Mouse (Mus musculus): ENCODE data around the gene Prpf18.
"Not testable (repeated sequence)": the region's sequence is repeated elsewhere in the genome, so short reads cannot be mapped to it uniquely, and the experiment has no call there.

Gene Prpf18

GRCm38 (mm10) chr2:4651500-4652285, at the start of gene Prpf18:
TSS of gene Prpf18 (minus strand) at chr2:4652113.
- peak; percentile 90 for DNase-seq

- no peak for DNase-seq
Measured at GRCm38 (mm10) chr2:4679886-4680285, 28.0 kb upstream of the Prpf18 start.

DNA sequence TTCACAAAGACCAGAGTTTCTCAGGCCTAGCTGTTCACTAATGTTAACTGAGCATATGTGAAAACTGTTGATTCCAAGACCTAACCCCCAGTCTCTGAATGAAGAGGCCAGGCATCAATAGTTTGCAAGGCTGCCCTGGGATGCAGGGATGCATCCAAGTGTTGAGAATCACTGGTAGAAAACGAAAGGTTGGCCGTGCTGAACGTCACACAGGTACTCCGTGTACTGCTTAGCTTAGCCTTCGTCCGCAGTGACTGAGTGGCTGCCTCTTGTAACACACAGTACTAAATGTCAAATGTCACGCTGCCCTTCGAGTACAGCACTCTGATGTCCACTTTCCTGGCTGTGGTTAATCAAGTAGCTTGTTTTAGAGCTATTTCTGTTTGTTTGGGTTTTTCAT, 19.7 kb upstream of the Prpf18 start:
- no peak for DNase-seq

DNA sequence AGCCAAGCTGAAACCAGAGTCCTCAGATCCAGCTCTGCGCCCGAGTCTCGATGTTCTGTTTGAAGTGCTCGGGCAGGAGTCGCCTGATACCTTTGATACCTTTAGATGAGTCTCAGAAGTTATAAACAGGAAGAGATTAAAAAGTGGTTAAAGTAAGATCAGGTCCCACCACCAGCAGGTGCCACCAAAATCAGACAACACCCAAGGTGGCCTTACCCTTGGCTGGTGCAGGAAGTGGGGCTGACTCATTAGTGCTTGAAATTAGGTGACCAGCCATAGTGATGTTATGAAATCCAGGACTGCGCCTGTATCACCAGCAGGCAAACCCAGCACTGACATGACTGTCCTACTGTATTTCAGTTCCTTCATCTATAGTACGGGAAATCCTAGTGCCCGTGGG, 17.8 kb upstream of the Prpf18 start:
- no peak for DNase-seq

- DNase-seq, result no peak
Measured at GRCm38 (mm10) chr2:4668626-4669025, 16.7 kb upstream of the Prpf18 start.

- DNase-seq, result peak; percentile 59
Measured at GRCm38 (mm10) chr2:4660677-4661076, 8.8 kb upstream of the Prpf18 start.

- no peak for DNase-seq
Measured at GRCm38 (mm10) chr2:4649646-4650045, 2.3 kb downstream of the Prpf18 start.

GRCm38 (mm10) chr2:4648094-4648493, 3.8 kb downstream of the Prpf18 start:
- DNase-seq, result no peak

DNA sequence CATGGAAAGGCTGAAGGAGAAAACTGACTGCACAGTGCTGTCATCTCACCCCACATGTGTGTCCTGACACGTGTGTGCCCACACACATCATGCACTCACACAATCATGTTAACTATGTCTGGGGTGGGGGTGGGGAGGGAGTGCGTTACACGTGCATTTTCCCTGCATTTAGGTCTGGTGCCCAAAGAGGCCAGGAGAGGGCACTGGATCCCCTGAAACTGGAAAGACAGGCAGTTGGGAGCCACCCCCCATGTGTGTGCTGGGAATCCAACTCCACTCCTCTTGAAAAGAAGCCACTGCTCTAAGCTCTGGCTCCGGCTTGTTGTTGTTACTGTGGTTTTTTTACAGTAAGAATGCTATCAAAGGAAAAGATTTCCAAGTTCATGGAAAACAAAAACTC, 6.8 kb downstream of the Prpf18 start:
- DNase-seq, result no peak

GRCm38 (mm10) chr2:4638189-4638588, 13.7 kb downstream of the Prpf18 start:
- DNase-seq, result no peak

DNA sequence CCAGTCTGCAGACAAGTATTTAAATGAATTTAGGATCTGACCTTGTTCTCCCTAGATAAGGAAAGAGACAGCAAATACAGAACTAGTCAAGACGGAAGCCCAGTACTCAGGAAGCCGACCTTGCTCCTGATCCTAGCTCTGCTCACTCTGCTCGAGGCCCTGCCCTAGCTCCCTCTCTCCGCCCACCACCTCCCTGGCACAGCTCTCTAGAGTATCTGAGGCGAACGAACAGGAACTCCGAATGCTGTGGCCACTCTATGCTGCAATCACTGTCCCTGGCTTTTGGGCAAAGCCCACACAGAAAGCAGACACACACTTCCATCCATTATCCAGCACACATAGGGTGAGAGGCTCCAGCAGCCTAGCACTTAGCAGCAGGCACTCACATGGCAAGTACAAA, 15.3 kb downstream of the Prpf18 start:
- no peak for DNase-seq

GRCm38 (mm10) chr2:4635804-4636203, 16.1 kb downstream of the Prpf18 start:
- DNase-seq, result no peak

- DNase-seq, result no peak
Measured at GRCm38 (mm10) chr2:4630197-4630835, 21.6 kb downstream of the Prpf18 start.

GRCm38 (mm10) chr2:4629470-4629869, 22.4 kb downstream of the Prpf18 start:
- DNase-seq, result no peak

DNA sequence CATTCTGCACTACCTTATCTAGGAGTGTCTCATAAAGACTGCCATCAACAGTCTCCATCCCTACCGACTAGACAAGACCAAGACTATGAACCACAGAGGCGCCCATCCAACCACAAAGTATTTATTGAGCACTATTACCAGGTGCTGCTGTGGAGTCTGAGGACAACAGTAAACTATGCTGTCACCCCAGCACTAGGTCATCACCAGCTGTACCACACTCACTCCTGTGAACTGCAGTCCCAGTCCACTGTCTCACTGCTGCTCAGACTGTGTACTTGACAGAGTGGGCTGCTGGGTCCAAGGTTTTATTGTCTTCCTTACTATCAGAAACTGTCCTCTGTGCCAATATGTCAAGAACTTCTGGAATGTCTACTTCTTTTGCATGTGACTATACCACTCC, 23.0 kb downstream of the Prpf18 start:
- no peak for DNase-seq

DNA sequence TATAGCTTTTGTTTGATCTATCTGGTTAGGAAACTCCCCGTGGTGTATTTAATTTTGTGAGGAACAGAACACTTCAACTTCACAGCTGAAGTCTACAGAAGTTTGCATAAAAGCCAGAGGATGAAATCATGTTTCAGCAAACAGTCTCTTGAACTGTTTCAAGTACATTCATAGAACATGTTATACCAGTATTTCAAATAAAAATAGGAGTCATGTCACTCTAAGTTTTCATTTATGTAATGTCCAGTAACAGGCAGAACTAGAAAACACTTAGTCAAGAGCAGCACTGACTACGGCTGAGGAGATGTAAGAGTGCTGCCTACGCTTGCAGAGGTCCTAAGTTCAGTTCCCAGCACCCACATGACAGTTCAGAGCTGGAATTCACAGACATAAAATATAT, 25.0 kb downstream of the Prpf18 start:
- no peak for DNase-seq

DNA sequence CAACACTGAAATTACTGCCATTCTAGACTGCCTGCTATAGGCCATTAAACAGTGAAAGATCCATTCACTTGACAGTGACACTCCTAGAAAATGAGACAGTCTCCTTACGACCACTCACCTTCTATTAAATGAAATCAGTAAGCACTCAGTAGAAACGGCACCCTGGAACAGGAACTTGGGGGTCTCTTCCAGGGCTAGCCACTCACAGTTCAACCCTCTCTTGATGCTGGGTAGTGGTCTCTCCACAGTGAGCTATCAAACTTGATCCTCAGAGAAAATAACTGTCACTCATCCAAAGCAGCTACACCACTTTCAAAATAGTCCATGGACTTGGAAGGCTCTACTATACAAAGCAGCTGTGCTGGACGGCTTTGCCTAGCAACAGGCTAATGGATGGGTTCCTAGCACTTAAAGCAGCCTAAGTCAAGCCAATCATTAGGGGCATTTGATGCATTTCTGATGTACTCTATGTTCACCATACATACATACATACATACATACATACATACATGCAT, 30.4 kb downstream of the Prpf18 start:
- no peak for DNase-seq

DNA sequence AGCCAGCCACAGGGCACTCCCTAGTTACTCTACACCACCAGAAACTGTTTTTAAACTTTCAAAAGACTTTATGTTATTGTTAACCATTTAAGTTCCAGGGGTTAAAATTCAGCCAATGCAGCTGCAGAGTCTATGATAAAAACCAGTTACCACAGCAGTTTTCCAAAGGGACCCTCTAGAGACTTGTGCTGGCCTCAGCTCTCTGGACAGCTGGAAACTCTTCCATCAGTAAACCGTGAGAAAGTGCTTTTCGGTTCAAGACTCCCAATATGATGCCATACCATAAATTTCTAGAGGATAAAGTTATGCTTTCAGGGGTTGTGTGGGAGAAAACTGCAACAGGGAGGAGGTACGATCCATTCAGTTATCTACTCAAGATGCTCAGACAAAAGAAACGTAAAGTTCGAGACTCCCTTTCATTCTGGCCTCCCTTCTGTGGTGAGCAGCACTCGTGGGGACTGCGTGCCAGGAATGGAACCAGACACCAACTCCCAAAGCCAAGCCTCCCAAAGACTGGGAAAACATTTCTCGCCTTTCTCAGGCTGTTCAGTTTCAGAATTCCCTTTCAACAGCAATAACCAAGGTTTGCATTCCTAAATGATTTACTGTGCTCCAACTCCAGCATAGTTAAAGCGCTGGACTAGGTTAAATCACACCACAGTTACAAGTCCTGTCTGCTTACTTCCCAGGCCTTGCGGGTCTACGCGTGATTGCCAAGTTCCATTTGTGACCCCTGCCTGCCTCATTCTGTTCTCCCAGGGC, 31.1 kb downstream of the Prpf18 start:
- no peak for DNase-seq

DNA sequence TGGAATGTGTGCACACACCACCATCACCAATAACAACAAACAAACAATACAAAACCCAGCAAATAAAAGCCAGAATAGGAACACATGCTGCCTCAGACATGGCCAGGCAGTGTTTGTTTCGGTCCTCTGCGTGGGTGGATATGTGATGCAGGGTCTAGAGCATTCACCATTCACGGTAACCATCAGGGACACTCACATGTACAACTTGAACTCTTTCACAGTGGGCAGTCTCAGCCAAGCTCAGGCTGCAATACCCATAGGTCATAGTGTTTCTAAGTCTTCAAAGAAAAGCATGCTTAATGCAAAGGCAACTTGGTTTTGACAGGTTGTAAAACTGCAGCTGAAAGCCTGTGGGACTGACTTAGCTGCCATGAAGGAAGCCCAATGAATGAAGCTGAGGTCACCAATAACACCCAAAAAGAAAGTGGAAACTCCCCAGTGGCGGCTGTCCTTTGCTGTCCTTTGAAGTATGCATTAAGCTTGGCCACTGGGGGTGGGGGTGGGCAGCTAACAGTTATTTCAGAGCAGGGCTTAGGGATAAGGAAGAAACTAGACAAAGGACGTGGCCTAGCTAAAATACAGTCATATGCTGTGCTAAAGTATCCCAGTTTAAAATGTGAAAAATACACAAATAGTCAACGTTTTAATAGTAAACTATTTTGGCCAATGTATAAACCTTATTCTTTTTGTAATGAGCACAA, 31.9 kb downstream of the Prpf18 start:
- no peak for DNase-seq

GRCm38 (mm10) chr2:4619126-4619525, 32.8 kb downstream of the Prpf18 start:
- not testable (repeated sequence) for DNase-seq

GRCm38 (mm10) chr2:4616995-4617394, 34.9 kb downstream of the Prpf18 start:
- no peak for DNase-seq

DNA sequence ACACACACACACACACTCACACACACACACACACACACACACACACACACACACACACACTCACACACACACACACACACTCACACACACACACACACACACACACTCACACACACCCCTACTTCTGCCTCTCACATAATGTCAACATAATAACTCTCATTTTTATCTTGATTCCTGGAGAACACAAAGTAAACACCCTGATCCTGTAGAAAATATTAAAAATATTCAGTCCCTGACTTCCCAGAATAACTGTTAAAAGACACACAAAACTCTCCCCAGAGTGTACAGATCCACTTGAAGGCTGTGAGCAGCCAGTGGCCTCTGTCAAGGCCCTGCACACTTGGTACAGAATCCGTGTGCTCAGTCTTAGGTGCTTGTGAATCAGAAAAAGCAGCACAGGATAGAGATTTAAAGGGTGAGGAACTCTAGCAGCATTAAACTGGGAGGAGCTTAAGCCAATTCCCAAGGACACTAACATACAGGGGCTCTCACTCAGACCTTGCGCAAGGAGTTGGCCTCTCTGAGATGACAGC, 36.8 kb downstream of the Prpf18 start:
- DNase-seq, result no peak
